Mouse (Mus musculus) MEL (cell line): ENCODE measurements around the gene Olfr120. TPM values are rescaled to one million over a fixed set of nuclear protein-coding genes. Genes with fewer than 3 reads are reported as not detected.

Experiments used
- MAX ChIP-seq: IDR thresholded peaks from 2 replicates; pipeline ENCODE4 v1.6.1; 2011; ENCODE audit warnings: low read length, improper control_type of control experiment
- MAZ ChIP-seq: IDR thresholded peaks from 2 replicates; pipeline ENCODE4 v1.6.1; 2012; ENCODE audit warnings: low read depth, mild to moderate bottlenecking, inconsistent platforms, low read length, improper control_type of control experiment
- NELFE ChIP-seq: IDR thresholded peaks from 2 replicates; pipeline ENCODE4 v1.6.1; 2011; ENCODE audit warnings: low read depth, low read length, improper control_type of control experiment
- ZMIZ1 ChIP-seq: IDR thresholded peaks from 2 replicates; pipeline ENCODE4 v1.6.1; 2012; ENCODE audit warnings: low read depth, mild to moderate bottlenecking, inconsistent platforms, low read length, improper control_type of control experiment, moderate library complexity
- polyA plus RNA-seq, 2 experiments: library from polyadenylated mRNA; stranded (reverse) in 1 of 2; unstranded in 1 of 2; fragments of >175 nt in 1 of 2; fragments of >200 nt in 1 of 2; gene quantifications; 2 replicates each; pipeline versions ENCODE4 v1.2.1 to v1.2.4; 2012; ENCODE audit warnings: low replicate concordance in 2 of 2, low read depth in 1 of 2; ENCODE audit not compliant: insufficient read length in 2 of 2, insufficient read depth in 1 of 2, missing spikeins in 1 of 2
- total RNA-seq: library from RNA; depleted of rRNA; stranded (reverse); fragments of 300-350 nt; gene quantifications from 2 replicates; pipeline ENCODE4 v1.2.3, GENCODE M21; 2012; rRNA removed

Olfr120 gene
- total and polyA plus RNA-seq, 3 experiments, result not detected

DNA sequence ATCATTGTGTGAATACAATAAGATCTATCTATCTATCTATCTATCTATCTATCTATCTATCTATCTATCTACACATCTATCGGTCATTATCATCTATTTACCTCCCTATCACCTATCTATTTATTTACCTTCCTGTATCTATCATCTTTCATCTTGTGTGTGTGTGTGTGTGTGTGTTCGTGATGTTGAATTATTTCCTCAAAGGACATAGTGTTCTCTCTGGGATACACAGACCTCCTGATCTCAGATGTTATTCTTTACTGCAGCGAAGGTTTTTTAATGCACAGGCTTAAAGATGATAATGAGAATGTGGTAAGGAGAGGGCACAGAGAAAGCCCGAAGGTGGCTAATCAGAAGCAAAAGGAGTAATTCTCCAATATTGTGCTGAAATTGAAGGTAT is 46.7 kb downstream of the Olfr120 start, which contains the start of gene Olfr122 (continued):
- TF ChIP-seq MAZ, result no peak
- no peak for TF ChIP-seq MAX
- no peak for TF ChIP-seq ZMIZ1
- no peak for TF ChIP-seq NELFE

Other genes with a start within 250 kb of the Olfr120 start
- gene H2-M2, start 238.3 kb upstream of the Olfr120 start, total RNA-seq, result not detected in 2 replicates
- gene H2-M2, start 238.3 kb upstream of the Olfr120 start, polyA plus RNA-seq, result under 1 TPM in 1 of 2 experiments, not detected in 1; 0.88 TPM
- gene Olfr110, start 229.3 kb upstream of the Olfr120 start, total RNA-seq, result not detected in 2 replicates
- not detected for gene Olfr110, start 229.3 kb upstream of the Olfr120 start, polyA plus RNA-seq
- gene Olfr111, start 213.8 kb upstream of the Olfr120 start, total RNA-seq, result not detected in 2 replicates
- not detected for gene Olfr111, start 213.8 kb upstream of the Olfr120 start, polyA plus RNA-seq
- gene Olfr112, start 152.4 kb upstream of the Olfr120 start, total RNA-seq, result not detected in 2 replicates
- not detected for gene Olfr112, start 152.4 kb upstream of the Olfr120 start, polyA plus RNA-seq
- not detected in 2 replicates for gene Olfr113, start 144.1 kb upstream of the Olfr120 start, total RNA-seq
- not detected for gene Olfr113, start 144.1 kb upstream of the Olfr120 start, polyA plus RNA-seq
- not detected in 2 replicates for gene Olfr114, start 129.1 kb upstream of the Olfr120 start, total RNA-seq
- not detected for gene Olfr114, start 129.1 kb upstream of the Olfr120 start, polyA plus RNA-seq
- gene Olfr115, start 94.7 kb upstream of the Olfr120 start, total RNA-seq, result not detected in 2 replicates
- gene Olfr115, start 94.7 kb upstream of the Olfr120 start, polyA plus RNA-seq, result not detected
- gene Olfr116, start 94.6 kb upstream of the Olfr120 start, total RNA-seq, result not detected in 2 replicates
- gene Olfr116, start 94.6 kb upstream of the Olfr120 start, polyA plus RNA-seq, result not detected
- not detected in 2 replicates for gene Olfr117, start 58.0 kb upstream of the Olfr120 start, total RNA-seq
- gene Olfr117, start 58.0 kb upstream of the Olfr120 start, polyA plus RNA-seq, result under 1 TPM in 1 of 2 experiments, not detected in 1; 0.03 TPM
- not detected in 2 replicates for gene Olfr118, start 54.8 kb upstream of the Olfr120 start, total RNA-seq
- not detected for gene Olfr118, start 54.8 kb upstream of the Olfr120 start, polyA plus RNA-seq
- not detected in 2 replicates for gene Olfr119, start 25.2 kb upstream of the Olfr120 start, total RNA-seq
- not detected for gene Olfr119, start 25.2 kb upstream of the Olfr120 start, polyA plus RNA-seq
- gene Olfr121, start 27.0 kb downstream of the Olfr120 start, total RNA-seq, result not detected in 2 replicates
- not detected for gene Olfr121, start 27.0 kb downstream of the Olfr120 start, polyA plus RNA-seq
- gene Olfr122, start 46.8 kb downstream of the Olfr120 start, total RNA-seq, result not detected in 2 replicates
- gene Olfr122, start 46.8 kb downstream of the Olfr120 start, polyA plus RNA-seq, result not detected
- not detected in 2 replicates for gene Olfr123, start 71.7 kb downstream of the Olfr120 start, total RNA-seq
- not detected for gene Olfr123, start 71.7 kb downstream of the Olfr120 start, polyA plus RNA-seq
- not detected in 2 replicates for gene Olfr124, start 78.1 kb downstream of the Olfr120 start, total RNA-seq
- not detected for gene Olfr124, start 78.1 kb downstream of the Olfr120 start, polyA plus RNA-seq
- gene Olfr125, start 111.1 kb downstream of the Olfr120 start, total RNA-seq, result not detected in 2 replicates
- not detected for gene Olfr125, start 111.1 kb downstream of the Olfr120 start, polyA plus RNA-seq
- not detected in 2 replicates for gene Olfr126, start 125.7 kb downstream of the Olfr120 start, total RNA-seq
- gene Olfr126, start 125.7 kb downstream of the Olfr120 start, polyA plus RNA-seq, result not detected
- not detected in 2 replicates for gene Olfr127, start 178.6 kb downstream of the Olfr120 start, total RNA-seq
- gene Olfr127, start 178.6 kb downstream of the Olfr120 start, polyA plus RNA-seq, result under 1 TPM in 1 of 2 experiments, not detected in 1; 0.11 TPM
- not detected in 2 replicates for gene Olfr128, start 198.7 kb downstream of the Olfr120 start, total RNA-seq
- gene Olfr128, start 198.7 kb downstream of the Olfr120 start, polyA plus RNA-seq, result not detected
- not detected in 2 replicates for gene Olfr761, start 231.3 kb downstream of the Olfr120 start, total RNA-seq
- gene Olfr761, start 231.3 kb downstream of the Olfr120 start, polyA plus RNA-seq, result not detected